Mouse (Mus musculus): ENCODE measurements around the gene Lbhd1. TPM values are rescaled to one million over a fixed set of nuclear protein-coding genes. Genes with fewer than 3 reads are reported as not detected.

Lbhd1 gene
- total RNA-seq, 2 experiments from 2014 or later = 1.7 to 3.4 TPM

DNA sequence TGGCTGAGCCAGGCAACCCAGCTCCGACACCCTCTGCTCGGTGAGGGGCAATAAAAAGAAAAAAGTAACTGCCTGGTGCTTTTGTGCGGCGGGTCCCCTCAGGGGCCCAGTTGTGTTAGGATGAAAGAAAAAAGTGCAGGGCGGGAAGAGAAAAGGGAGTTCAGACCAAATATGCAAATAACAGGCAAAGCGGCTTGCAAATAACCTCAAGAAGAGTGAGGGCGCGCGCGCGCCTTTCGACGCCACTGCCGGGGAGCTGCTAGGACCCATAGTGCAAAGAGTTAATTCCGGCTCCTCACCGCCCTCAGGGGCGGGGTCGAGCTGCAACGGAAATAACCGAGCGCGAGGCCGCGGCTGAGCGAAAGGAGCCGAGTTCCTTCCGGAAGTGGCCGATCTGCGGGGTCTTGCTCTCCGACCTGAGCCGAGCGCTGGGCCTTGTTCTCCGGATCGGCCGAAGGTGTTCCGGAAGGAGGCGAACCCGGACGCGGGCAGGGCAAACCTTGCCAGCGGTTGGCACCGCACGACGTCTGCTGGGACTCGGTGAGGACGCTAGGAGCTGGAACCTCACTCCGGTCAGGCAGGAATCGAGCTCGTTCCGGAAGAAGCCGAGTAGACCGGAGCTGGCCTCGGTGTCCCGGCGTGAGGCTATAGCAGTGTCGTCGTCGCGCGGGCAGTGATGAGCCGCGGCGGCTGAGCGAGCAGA is 58.1 kb downstream of the Lbhd1 start, which contains the start of gene Mta2:
Gene Mta2 (plus strand): TSS at position 361 of the 703 bp plus-strand sequence.
- intact Hi-C loops (cut with DNase I) = loop anchor here (2.0 kb wide), 3 partner anchors 13 to 49 kb away; partner anchors contain the start of genes Eml3, Ints5 and Rom1
- DNase-seq = peak; percentile 93 to 95

Small RNAs within 50 kb of the gene (microRNA-seq; reads per million reads assigned to microRNA genes)
- gene Mir5136 (ENCODE audit: borderline number of aligned reads in 2 of 2) = 0 to 0.72 reads per million in 2 experiments

Other genes starting within 250 kb of the Lbhd1 start
- not detected for gene Chrm1, start 219.9 kb upstream of the Lbhd1 start, total RNA-seq (2021)
- 10 to 100 TPM; 37.7 to 43.0 TPM for gene Slc3a2, start 160.4 kb upstream of the Lbhd1 start, total RNA-seq (2021)
- gene Wdr74, start 147.9 kb upstream of the Lbhd1 start, total RNA-seq (2021) = 10 to 100 TPM; 22.0 to 22.4 TPM
- gene 1700092M07Rik, start 143.0 kb upstream of the Lbhd1 start, total RNA-seq (2021) = not detected
- 10 to 100 TPM; 28.1 to 29.8 TPM for gene Stx5a, start 142.3 kb upstream of the Lbhd1 start, total RNA-seq (2021)
- 10 to 100 TPM; 36.7 to 37.6 TPM for gene Nxf1, start 126.7 kb upstream of the Lbhd1 start, total RNA-seq (2021)
- 100 to 1,000 TPM; 114 to 117 TPM for gene Tmem223, start 112.7 kb upstream of the Lbhd1 start, total RNA-seq (2021)
- gene Tmem179b, start 109.3 kb upstream of the Lbhd1 start, total RNA-seq (2021) = 10 to 100 TPM; 16.5 to 18.0 TPM
- 1 to 10 TPM; 5.6 to 7.9 TPM for gene Taf6l, start 97.3 kb upstream of the Lbhd1 start, total RNA-seq (2021)
- 10 to 100 TPM; 52.3 to 59.2 TPM for gene Polr2g, start 85.2 kb upstream of the Lbhd1 start, total RNA-seq (2021)
- 1 to 10 TPM; 1.3 to 1.7 TPM for gene Zbtb3, start 81.2 kb upstream of the Lbhd1 start, total RNA-seq (2021)
- 10 to 100 TPM; 11.6 to 14.7 TPM for gene Ttc9c, start 64.4 kb upstream of the Lbhd1 start, total RNA-seq (2021)
- 10 to 100 TPM; 44.6 to 49.8 TPM for gene Hnrnpul2, start 63.7 kb upstream of the Lbhd1 start, total RNA-seq (2021)
- gene AC129217.1, start 54.0 kb upstream of the Lbhd1 start, total RNA-seq (2021) = not detected
- gene Bscl2, start 46.3 kb upstream of the Lbhd1 start, total RNA-seq (2021) = 10 to 100 TPM; 22.0 to 25.2 TPM
- not detected for gene Gng3, start 44.5 kb upstream of the Lbhd1 start, total RNA-seq (2021)
- 1 to 10 TPM; 4.0 to 4.9 TPM for gene Lrrn4cl, start 33.0 kb upstream of the Lbhd1 start, total RNA-seq (2021)
- 100 to 1,000 TPM; 122 to 130 TPM for gene Ubxn1, start 12.2 kb upstream of the Lbhd1 start, total RNA-seq (2021)
- 10 to 100 TPM; 58.7 to 59.0 TPM for gene Uqcc3, start 2.8 kb upstream of the Lbhd1 start, total RNA-seq (2021)
- gene Gm49403, start 198 bp downstream of the Lbhd1 start, total RNA-seq (2021) = not detected
- gene 1810009A15Rik, start 5.1 kb downstream of the Lbhd1 start, total RNA-seq (2021) = 10 to 100 TPM; 18.7 to 20.4 TPM
- not detected for gene Gm49416, start 5.2 kb downstream of the Lbhd1 start, total RNA-seq (2021)
- 10 to 100 TPM; 11.5 to 13.6 TPM for gene Ints5, start 9.3 kb downstream of the Lbhd1 start, total RNA-seq (2021)
- 10 to 100 TPM; 48.5 to 52.2 TPM for gene Ganab, start 14.3 kb downstream of the Lbhd1 start, total RNA-seq (2021)
- gene B3gat3, start 36.6 kb downstream of the Lbhd1 start, total RNA-seq (2021) = 10 to 100 TPM; 34.5 to 37.6 TPM
- 10 to 100 TPM; 19.8 to 30.2 TPM for gene Rom1, start 45.6 kb downstream of the Lbhd1 start, total RNA-seq (2021)
- 10 to 100 TPM in 1 of 2 experiments, 1 to 10 TPM in 1; 9.5 to 11.0 TPM for gene Eml3, start 45.8 kb downstream of the Lbhd1 start, total RNA-seq (2021)
- 10 to 100 TPM; 33.2 to 38.5 TPM for gene Mta2, start 58.1 kb downstream of the Lbhd1 start, total RNA-seq (2021)
- 1 to 10 TPM; 8.1 to 8.9 TPM for gene Tut1, start 70.1 kb downstream of the Lbhd1 start, total RNA-seq (2021)
- 100 to 1,000 TPM; 246 to 250 TPM for gene Eef1g, start 83.3 kb downstream of the Lbhd1 start, total RNA-seq (2021)
- 100 to 1,000 TPM; 362 to 377 TPM for gene Ahnak, start 105.6 kb downstream of the Lbhd1 start, total RNA-seq (2021)
- not detected for gene Scgb1a1, start 204.2 kb downstream of the Lbhd1 start, total RNA-seq (2021)